Mouse (Mus musculus) spleen, adult 18-20 months (tissue): ENCODE measurements around the gene Pan2.
A peak's percentile ranks its signal among the peaks of the same experiment; 100 is the strongest.

Source experiments
- DNase-seq, 2 experiments: peaks; one replicate each; pipeline ENCODE4 v3.0.0; 2022; ENCODE audit warnings: mixed read lengths in 2 of 2

Gene Pan2

DNA sequence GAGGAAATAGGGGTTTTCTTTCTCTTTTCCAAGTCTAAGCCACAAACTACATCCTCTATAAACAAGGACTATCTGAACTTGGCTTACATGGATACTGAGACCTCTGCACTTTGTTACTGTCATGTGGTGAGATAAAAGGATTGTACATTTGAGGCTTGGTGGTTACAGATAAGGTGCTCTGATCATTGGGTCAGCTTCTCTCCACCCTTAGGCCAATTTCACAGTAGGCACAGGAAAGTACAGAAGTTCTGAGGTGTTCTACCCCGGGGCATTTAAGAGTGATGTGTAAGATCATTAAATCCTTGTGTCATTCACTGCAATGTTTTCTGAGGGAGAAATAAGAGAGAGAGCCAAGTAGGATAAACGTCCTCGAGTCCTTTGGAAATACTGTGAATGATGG is 33.5 kb downstream of the Pan2 start:
- DNase-seq, result no peak

DNA sequence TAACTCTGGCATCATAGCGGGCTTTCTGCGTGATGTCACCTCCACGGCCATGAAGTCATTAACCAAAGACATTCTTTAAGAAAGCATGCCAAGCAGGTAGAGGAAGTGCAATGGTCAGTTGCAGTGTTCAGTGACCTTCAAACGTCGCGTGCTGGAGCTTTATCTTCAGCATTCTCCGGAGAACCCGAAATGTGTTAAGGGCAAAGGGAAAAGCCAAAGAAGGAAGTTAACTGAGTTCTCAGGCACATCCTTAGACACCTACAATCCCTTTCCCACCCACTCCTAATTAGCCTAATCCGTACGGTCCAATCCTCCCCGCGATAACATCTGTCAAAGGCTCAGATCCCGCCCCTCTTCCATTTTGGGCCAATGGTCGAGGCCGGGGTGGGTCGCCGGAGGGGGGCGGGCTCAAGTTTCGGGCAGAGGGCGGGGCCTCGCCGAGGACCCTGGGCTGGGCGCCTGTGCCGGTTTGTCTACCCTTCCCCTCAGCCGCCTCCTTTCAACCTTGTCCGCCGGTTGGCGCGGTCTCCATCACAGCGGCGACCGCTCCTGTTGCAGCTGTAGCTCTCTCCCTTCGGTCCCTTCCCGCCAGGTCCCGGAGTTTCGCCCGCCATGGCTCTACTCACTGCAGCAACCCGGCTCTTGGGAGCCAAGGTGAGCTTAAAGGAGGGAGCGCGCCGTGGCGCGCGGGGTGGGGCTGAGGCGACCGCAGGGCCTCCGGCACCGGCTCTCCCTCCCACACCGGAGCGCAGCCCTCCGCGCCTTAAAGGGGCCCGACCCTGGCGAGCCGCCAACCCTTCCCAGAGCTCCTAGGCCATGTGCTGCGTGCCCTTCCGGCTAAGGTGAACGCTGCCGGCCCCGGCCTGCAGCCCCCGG is 34.4 kb downstream of the Pan2 start, which contains the start of gene Cs:
Cs (plus strand) TSS at position 429 of the 876 bp plus-strand sequence.
- DNase-seq, result peak; percentile 94 to 96

GRCm38 (mm10) chr10:128338415-128338814 is 35.3 kb downstream of the Pan2 start:
- no peak for DNase-seq

- no peak for DNase-seq
Measured at GRCm38 (mm10) chr10:128338948-128339347, 35.8 kb downstream of the Pan2 start.

GRCm38 (mm10) chr10:128340257-128340656 is 37.1 kb downstream of the Pan2 start:
- no peak for DNase-seq

DNA sequence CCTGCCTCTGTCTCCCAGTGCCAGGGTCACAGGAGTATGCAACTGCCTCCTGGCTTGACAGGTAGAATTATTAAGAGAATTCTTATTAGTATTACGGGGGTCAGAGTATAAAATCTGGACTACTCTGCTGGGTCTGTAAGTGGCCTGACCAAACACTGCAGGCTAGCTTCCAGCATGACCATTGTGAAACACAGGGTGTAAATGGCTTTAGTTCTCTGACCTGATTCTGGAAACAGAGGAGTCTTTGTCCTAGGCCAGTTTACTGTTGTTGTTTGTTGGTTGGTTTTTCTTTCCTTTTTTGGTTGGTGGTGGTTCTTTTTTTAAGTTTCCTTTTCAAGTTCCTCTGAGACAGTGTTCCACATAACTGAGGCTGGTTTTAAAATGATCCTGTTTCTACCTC is 40.3 kb downstream of the Pan2 start:
- no peak for DNase-seq

DNA sequence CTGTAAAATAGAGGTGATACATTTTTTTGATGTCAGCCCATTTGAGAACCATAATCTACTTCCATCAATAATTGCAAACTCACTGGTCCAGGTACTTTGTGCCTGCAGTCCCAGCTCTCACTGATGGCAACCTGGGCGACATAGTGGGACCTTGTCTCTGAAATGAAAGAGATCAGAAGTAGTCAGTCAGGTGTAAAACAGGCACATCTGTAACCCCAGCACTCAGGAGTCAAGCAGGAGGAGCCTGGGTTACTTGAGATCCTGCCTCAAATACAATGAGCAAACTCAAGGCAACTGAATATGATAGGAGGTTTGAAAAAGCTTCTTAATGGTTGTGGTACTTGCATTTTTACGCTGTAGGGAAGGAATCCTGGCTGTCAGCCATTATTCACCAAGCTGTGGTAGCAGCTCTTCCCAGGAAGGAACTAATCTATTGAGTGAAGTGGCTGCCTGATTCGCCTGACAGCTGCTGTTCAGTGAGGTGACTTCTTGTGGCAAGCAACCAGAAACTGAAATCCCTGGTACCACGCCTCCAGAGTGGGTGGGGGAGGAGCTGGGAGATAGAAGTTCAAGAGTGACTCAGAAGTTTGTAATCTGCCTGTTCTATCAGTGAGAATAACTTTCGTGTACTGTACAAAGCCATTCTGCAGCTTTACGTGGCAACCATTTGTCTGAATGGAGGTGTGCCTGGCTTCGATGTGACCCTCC is 41.6 kb downstream of the Pan2 start:
- peak; percentile 37 to 65 for DNase-seq

GRCm38 (mm10) chr10:128347541-128347940 is 44.4 kb downstream of the Pan2 start:
- no peak for DNase-seq

GRCm38 (mm10) chr10:128358796-128359195 is 55.7 kb downstream of the Pan2 start:
- peak in 1 of 2 experiments; percentile 49 for DNase-seq

DNA sequence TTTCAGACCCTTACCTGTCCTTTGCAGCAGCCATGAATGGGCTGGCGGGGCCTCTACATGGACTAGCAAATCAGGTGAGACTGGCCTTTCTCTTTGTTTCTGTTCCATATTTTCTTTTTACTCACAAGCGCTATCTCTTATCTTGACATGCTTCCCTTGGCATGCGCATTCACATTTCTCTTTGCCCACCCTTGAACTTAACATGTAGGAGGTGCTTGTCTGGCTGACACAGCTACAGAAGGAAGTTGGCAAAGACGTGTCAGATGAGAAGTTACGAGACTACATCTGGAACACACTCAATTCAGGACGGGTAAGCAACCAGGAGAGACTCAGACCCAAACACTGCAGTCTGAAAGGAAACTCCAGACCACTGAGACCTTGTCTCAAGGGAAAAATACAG is 56.1 kb downstream of the Pan2 start:
- no peak for DNase-seq

- DNase-seq, result no peak
Measured at GRCm38 (mm10) chr10:128361836-128362235, 58.7 kb downstream of the Pan2 start.

DNA sequence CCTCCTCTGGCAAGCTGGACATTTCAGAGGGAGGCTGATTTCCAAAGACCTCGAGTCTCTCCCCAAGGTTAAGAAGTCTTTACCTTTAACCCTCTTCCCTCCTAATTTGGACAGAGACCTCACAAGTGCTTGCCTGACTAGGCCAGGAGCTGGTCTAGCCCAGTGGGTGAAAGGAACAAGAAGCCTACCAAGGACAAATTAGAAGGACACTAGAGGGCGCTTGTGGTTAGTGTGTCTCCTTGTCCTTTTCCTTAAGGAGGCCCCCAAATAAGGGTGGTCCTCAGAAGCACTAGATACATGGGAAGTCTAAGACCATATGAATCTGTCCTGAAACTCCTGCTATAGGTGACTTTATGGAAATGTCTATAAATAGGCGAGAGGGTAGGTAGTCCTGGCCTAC is 59.4 kb downstream of the Pan2 start:
- no peak for DNase-seq

GRCm38 (mm10) chr10:128367899-128368401 is 64.8 kb downstream of the Pan2 start:
- no peak for DNase-seq

- DNase-seq, result peak; percentile 85 to 88
Measured at GRCm38 (mm10) chr10:128368402-128369217, 65.5 kb downstream of the Pan2 start, which contains the start of gene Coq10a. Coq10a (minus strand) TSS chr10:128368997.

- no peak for DNase-seq
Measured at GRCm38 (mm10) chr10:128369218-128369543, 66.0 kb downstream of the Pan2 start.

DNA sequence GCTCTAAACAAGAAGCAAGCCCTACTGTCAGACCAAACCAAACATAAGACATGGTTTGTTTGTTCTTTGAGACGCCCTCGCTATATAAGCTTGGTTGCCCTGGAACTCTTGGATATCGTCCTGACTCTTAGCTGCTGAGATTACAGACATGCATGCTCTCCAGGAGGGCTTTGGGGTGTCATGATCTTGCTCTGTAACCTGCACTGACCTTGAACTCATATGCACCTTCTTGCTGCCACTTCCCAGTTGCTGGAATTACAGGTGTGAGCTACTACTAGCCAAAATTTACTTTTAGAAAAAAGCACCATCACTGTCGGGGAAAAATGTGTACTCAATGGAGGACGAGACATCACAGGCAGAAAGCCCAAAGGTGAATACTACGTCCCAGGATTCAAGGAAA is 66.5 kb downstream of the Pan2 start:
- no peak for DNase-seq

- DNase-seq, result no peak
Measured at GRCm38 (mm10) chr10:128370021-128370420, 66.9 kb downstream of the Pan2 start.

DNA sequence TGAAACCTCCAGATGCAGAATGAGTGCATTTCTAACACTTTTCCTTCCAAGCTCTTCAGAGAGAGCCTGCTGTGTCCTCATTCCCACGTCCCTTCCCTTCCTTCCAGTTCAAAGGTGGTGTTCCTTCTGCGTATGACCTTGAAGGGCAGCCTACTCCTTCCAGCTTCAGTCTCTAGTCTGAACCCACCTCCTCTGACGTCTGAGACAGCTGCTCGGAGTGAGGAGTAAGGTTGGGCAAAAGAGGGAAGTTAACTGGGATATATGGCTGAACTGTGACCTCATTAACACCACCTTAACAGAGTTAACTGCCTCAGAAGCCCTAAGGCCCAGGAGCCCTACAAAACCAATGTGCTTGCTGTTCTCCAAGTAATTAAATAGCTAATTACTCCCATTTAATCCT is 67.5 kb downstream of the Pan2 start:
- no peak for DNase-seq
